Mouse (Mus musculus): Measurements from ENCODE around the gene Pts. TPM values are rescaled to one million over a fixed set of nuclear protein-coding genes. Genes with fewer than 3 reads are reported as not detected.

Pts gene
- polyA plus RNA-seq, 1 experiment from 2014 or later = 94.1 TPM

DNA sequence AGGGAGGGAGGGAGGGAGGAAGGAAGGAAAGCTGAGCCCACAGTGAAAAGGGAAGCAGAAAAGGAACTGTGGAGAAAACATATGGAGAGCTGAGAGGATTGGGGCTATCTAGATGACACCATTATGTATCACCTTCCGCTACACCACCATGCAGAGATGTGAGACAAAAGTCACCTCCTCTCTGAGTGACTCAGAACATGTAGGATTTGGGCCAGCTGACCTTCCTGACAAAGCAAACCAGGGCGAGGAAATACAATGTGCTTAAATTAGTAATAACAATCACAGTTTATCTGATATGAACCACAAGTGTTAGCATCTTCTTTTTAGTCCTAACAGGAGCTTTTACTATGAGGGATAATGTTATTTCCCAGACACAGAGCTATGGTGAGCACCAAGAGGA, 31.0 kb downstream of the Pts start:
- Histone ChIP-seq H3K4me3 (replicated peaks) (no peak overlapping the region), H3K9ac (no peak overlapping the region), H3K27me3 (replicated peaks) (no peaks in the 10 kb centered on the region), H3K27ac (no peak overlapping the region), H3K36me3 (no peaks in the 10 kb centered on the region), H3K9me3 (no peaks in the 10 kb centered on the region), H3K4me2 (replicated peaks) (no peak overlapping the region), H3K4me1 (replicated peaks) (peaks cover 13% of the 10 kb centered on the region; the same call in 1 of the 2 replicates)
- no peak for ATAC-seq
- 81% methylated on average over 2 of the region's 2 CpGs for WGBS

GRCm38 (mm10) chr9:50497076-50497475, 31.4 kb downstream of the Pts start:
- no peak for ATAC-seq
- no peak overlapping the region for H3K9ac ChIP-seq
- H3K4me1 ChIP-seq (replicated peaks) = peaks cover 13% of the 10 kb centered on the region; the same call in 1 of the 2 replicates
- no peak overlapping the region for H3K4me3 ChIP-seq (replicated peaks)
- H3K27me3 ChIP-seq (replicated peaks) = no peaks in the 10 kb centered on the region
- no peaks in the 10 kb centered on the region for H3K9me3 ChIP-seq
- H3K36me3 ChIP-seq = no peaks in the 10 kb centered on the region
- no peak overlapping the region for H3K4me2 ChIP-seq (replicated peaks)
- 58% methylated on average over 6 of the region's 6 CpGs for WGBS
- H3K27ac ChIP-seq = no peak overlapping the region

DNA sequence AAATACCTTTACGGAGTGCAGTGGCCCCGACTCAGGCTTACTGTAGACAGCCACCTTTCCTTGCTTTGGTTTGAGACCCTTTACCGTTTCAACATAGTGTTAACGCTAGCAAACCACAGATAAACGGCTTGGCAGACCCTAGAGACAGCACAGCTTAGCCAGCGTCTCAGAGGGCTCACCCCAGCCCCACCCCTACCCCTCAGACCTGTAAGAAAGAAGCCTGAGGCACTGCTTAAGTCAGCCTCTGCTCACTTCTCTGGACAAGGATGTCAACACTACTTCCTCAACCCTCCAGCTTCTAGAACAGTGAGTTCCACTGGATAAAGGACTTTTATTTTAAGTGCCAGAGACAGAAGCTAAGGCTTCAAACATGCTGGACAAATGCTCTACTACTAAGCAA, 32.0 kb downstream of the Pts start:
- H3K9me3 ChIP-seq = no peaks in the 10 kb centered on the region
- H3K4me1 ChIP-seq (replicated peaks) = peaks cover 13% of the 10 kb centered on the region; the same call in 1 of the 2 replicates
- no peak overlapping the region for H3K4me2 ChIP-seq (replicated peaks)
- no peak overlapping the region for H3K4me3 ChIP-seq (replicated peaks)
- H3K9ac ChIP-seq = no peak overlapping the region
- no peaks in the 10 kb centered on the region for H3K36me3 ChIP-seq
- H3K27me3 ChIP-seq (replicated peaks) = no peaks in the 10 kb centered on the region
- H3K27ac ChIP-seq = no peak overlapping the region
- no peak for ATAC-seq
- WGBS = 29% methylated on average over 6 of the region's 6 CpGs

- H3K4me2 ChIP-seq (replicated peaks) = no peak overlapping the region
- H3K27ac ChIP-seq = no peak overlapping the region
Observed at GRCm38 (mm10) chr9:50496151-50496505, 32.4 kb downstream of the Pts start.

GRCm38 (mm10) chr9:50495405-50496150, 32.9 kb downstream of the Pts start:
- H3K4me2 ChIP-seq (replicated peaks) = no peak overlapping the region
- no peak overlapping the region for H3K27ac ChIP-seq
- no peak overlapping the region for H3K4me3 ChIP-seq (replicated peaks)
- peaks cover 13% of the 10 kb centered on the region; the same call in 1 of the 2 replicates for H3K4me1 ChIP-seq (replicated peaks)
- ATAC-seq = peak; percentile 65
- no peaks in the 10 kb centered on the region for H3K36me3 ChIP-seq
- no peaks in the 10 kb centered on the region for H3K9me3 ChIP-seq
- WGBS = 62% methylated on average over 10 of the region's 10 CpGs
- no peaks in the 10 kb centered on the region for H3K27me3 ChIP-seq (replicated peaks)
- no peak overlapping the region for H3K9ac ChIP-seq

More at GRCm38 (mm10) chr9:50496151-50496505, 32.4 kb downstream of the Pts start:
- Histone ChIP-seq H3K27me3 (replicated peaks) (no peaks in the 10 kb centered on the region), H3K36me3 (no peaks in the 10 kb centered on the region), H3K9ac (no peak overlapping the region), H3K4me1 (replicated peaks) (peaks cover 13% of the 10 kb centered on the region; the same call in 1 of the 2 replicates), H3K4me3 (replicated peaks) (no peak overlapping the region), H3K9me3 (no peaks in the 10 kb centered on the region)
- no peak for ATAC-seq
- 48% methylated on average over 6 of the region's 6 CpGs for WGBS

GRCm38 (mm10) chr9:50494311-50494710, 34.2 kb downstream of the Pts start, which contains the start of gene Plet1:
Gene Plet1, plus strand, starts transcription at chr9:50494525.
- no peak within 1 kb of the TSS for H3K9ac ChIP-seq
- no peak for ATAC-seq
- H3K27me3 ChIP-seq (replicated peaks) = no peaks in the 10 kb centered on the region
- no peaks in the 10 kb centered on the region for H3K36me3 ChIP-seq
- 64% methylated on average over 6 of the region's 6 CpGs for WGBS
- no peak within 1 kb of the TSS for H3K27ac ChIP-seq
- H3K4me3 ChIP-seq (replicated peaks) = no peak within 1 kb of the TSS
- no peaks in the 10 kb centered on the region for H3K9me3 ChIP-seq
- H3K4me2 ChIP-seq (replicated peaks) = no peak within 1 kb of the TSS
- H3K4me1 ChIP-seq (replicated peaks) = peaks cover 13% of the 10 kb centered on the region; the same call in 1 of the 2 replicates

DNA sequence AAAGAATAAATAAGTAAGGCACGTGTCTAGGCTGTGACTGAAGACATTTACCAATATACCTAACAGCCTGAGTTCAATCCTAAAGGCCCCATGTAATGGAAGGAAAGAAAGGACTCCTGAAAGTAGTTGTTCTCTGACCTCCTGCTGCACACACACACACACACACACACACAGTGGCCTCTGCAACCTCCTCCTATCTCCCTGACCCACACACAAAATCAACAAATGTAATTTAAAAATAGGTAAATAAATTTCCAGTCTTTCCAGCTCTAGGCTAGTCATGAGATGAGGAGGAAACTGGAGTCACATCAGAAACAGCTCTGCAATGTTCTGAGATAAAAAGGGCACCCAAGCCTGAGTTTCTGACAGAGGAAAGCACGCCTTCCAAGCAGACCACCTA, 34.7 kb downstream of the Pts start:
- no peak for ATAC-seq
- 59% methylated on average over 2 of the region's 2 CpGs for WGBS
- H3K27ac ChIP-seq = no peak overlapping the region

DNA sequence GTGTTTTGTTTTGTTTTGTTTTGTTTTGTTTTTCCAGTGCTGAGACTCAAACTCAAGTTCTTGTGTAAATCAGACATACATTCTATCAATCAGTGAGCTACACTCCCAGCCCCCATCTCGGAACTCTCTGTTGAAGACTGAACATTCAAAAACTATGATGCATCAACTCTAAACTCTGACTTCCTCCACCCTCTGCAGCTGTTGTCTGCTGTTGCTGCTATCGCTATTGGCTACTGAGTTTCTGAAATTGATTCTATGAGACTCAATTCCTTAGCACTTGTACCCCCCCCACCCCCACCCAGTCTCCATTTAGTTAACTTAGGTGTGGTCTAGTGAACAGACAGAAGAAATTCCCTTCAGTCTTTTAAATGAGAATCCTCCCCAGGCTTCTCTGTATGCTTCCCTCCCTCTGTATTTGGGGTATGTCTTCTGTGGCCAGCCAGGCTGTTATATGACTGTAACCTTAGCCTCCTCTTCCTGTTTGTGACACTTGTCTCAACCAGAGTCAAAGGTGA, 36.9 kb downstream of the Pts start:
- Histone ChIP-seq H3K4me2 (replicated peaks) (no peak overlapping the region), H3K9ac (no peak overlapping the region), H3K9me3 (no peaks in the 10 kb centered on the region), H3K4me1 (replicated peaks) (peaks cover 9% of the 10 kb centered on the region; the same call in 1 of the 2 replicates), H3K27me3 (replicated peaks) (no peaks in the 10 kb centered on the region), H3K36me3 (no peaks in the 10 kb centered on the region), H3K4me3 (replicated peaks) (no peak overlapping the region), H3K27ac (no peak overlapping the region)
- 62% methylated on average over 2 of the region's 2 CpGs for WGBS
- no peak for ATAC-seq

More for the DNA sequence above, 34.7 kb downstream of the Pts start:
- H3K4me1 ChIP-seq (replicated peaks) = peaks cover 13% of the 10 kb centered on the region; the same call in 1 of the 2 replicates
- H3K27me3 ChIP-seq (replicated peaks) = no peaks in the 10 kb centered on the region
- H3K9me3 ChIP-seq = no peaks in the 10 kb centered on the region
- H3K4me2 ChIP-seq (replicated peaks) = no peak overlapping the region
- no peaks in the 10 kb centered on the region for H3K36me3 ChIP-seq
- H3K9ac ChIP-seq = no peak overlapping the region
- H3K4me3 ChIP-seq (replicated peaks) = no peak overlapping the region

DNA sequence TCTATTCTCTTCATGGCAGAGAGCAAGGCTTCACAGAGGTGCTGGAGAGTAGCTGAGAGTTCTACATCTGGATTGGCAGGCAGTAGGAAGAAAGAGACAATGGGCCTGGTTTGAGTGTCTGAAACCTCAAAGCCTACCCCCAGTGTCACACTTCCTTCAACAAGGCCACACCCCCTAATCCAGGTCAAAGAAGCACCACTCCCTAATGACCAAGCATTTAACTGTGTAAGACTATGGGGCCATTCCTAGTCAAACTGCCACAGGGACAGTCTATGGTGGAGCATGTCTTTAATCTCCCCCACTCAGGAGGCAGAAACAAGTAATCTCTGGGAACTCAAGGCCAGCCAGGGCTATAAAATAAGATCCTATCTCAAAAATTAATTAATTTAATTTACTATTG, 37.7 kb downstream of the Pts start:
- Histone ChIP-seq H3K4me3 (replicated peaks) (no peak overlapping the region), H3K9me3 (no peaks in the 10 kb centered on the region), H3K9ac (no peak overlapping the region), H3K27me3 (replicated peaks) (no peaks in the 10 kb centered on the region), H3K4me1 (replicated peaks) (peaks cover 5% of the 10 kb centered on the region; the same call in 1 of the 2 replicates), H3K27ac (no peak overlapping the region), H3K36me3 (no peaks in the 10 kb centered on the region), H3K4me2 (replicated peaks) (no peak overlapping the region)
- ATAC-seq = no peak

GRCm38 (mm10) chr9:50485521-50485920, 43.0 kb downstream of the Pts start:
- H3K4me3 ChIP-seq (replicated peaks) = no peak overlapping the region
- 7% methylated on average over 10 of the region's 10 CpGs for WGBS
- ATAC-seq = no peak
- no peaks in the 10 kb centered on the region for H3K9me3 ChIP-seq
- no peak overlapping the region for H3K9ac ChIP-seq
- H3K27ac ChIP-seq = no peak overlapping the region
- H3K36me3 ChIP-seq = no peaks in the 10 kb centered on the region
- H3K4me1 ChIP-seq (replicated peaks) = 0 out of 2 replicates have a peak, but pooled peaks cover 5% of the 10 kb centered on the region
- H3K4me2 ChIP-seq (replicated peaks) = peak overlapping the region; percentile 46; the same call in 1 of the 2 replicates
- no peaks in the 10 kb centered on the region for H3K27me3 ChIP-seq (replicated peaks)

DNA sequence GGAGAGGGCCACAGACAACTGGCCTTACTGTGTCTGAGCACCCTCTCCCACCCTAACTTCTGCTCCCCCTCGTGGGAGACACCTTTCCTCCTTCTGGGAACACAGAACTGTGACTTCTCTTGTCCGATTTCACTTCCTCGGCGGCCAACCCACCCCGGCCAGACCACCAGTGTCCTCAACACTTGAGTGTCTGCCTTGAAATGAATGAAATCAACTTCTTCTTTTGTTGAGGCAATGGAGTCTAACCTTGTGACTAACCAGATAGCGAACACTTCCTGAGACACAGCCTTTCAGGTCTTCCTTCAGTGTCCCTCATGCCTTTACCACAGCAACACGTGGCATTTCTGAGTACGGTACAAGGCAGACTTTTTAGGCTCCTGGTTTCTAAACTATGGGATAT, 45.8 kb downstream of the Pts start:
- no peaks in the 10 kb centered on the region for H3K9me3 ChIP-seq
- H3K36me3 ChIP-seq = no peaks in the 10 kb centered on the region
- H3K4me2 ChIP-seq (replicated peaks) = no peak overlapping the region
- no peak overlapping the region for H3K27ac ChIP-seq
- WGBS = 86% methylated on average over 8 of the region's 8 CpGs
- H3K4me1 ChIP-seq (replicated peaks) = 0 out of 2 replicates have a peak, but pooled peaks cover 11% of the 10 kb centered on the region
- no peak overlapping the region for H3K9ac ChIP-seq
- H3K27me3 ChIP-seq (replicated peaks) = no peaks in the 10 kb centered on the region
- H3K4me3 ChIP-seq (replicated peaks) = no peak overlapping the region
- ATAC-seq = no peak

DNA sequence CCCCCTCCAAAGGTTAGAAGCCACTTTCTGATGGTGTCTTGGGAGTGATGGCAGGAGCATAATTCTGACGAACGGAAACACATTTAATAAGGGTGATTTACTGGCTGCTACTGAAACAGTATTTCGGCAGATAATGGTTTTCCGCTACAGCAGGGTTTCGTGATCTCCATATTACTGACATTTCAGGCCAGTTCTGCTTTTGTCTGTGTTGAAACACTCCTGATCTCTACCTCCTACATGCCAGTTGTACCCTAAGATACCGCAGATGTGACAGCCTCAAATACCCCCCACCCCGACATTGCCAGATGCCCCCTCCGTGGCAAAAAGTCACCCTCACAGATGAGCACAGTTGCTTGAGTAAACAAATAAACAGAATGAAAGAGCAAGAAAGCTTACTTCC, 49.0 kb downstream of the Pts start:
- Histone ChIP-seq H3K4me2 (replicated peaks) (no peak overlapping the region), H3K9ac (no peak overlapping the region), H3K4me3 (replicated peaks) (no peak overlapping the region), H3K9me3 (no peaks in the 10 kb centered on the region), H3K36me3 (no peaks in the 10 kb centered on the region), H3K4me1 (replicated peaks) (0 out of 2 replicates have a peak, but pooled peaks cover 5% of the 10 kb centered on the region), H3K27me3 (replicated peaks) (no peaks in the 10 kb centered on the region), H3K27ac (no peak overlapping the region)
- WGBS = 45% methylated on average over 8 of the region's 8 CpGs
- ATAC-seq = no peak

- Histone ChIP-seq H3K4me2 (replicated peaks) (no peak overlapping the region), H3K27me3 (replicated peaks) (no peaks in the 10 kb centered on the region), H3K36me3 (no peaks in the 10 kb centered on the region), H3K9ac (no peak overlapping the region), H3K9me3 (no peaks in the 10 kb centered on the region), H3K4me3 (replicated peaks) (no peak overlapping the region), H3K4me1 (replicated peaks) (0 out of 2 replicates have a peak, but pooled peaks cover 5% of the 10 kb centered on the region), H3K27ac (no peak overlapping the region)
- 16% methylated on average over 5 of the region's 5 CpGs for WGBS
- peak; percentile 64 for ATAC-seq
Observed at GRCm38 (mm10) chr9:50478826-50479225, 49.7 kb downstream of the Pts start.

Measured in intestine, embryonic 15.5 days (tissue).